Mouse (Mus musculus) olfactory bulb, adult 2 months (tissue): ENCODE measurements around the gene Mgat4e.

Source experiments
- CTCF ChIP-seq: fragments of 200-500 bp; IDR thresholded peaks from 2 replicates; pipeline ENCODE4 v1.5.1; 2012; ENCODE audit warnings: low read depth, mild to moderate bottlenecking, low read length, moderate library complexity; ENCODE audit not compliant: insufficient read depth
- POLR2A ChIP-seq: fragments of 200-500 bp; IDR thresholded peaks from 2 replicates; pipeline ENCODE4 v1.6.1; 2012; ENCODE audit warnings: mild to moderate bottlenecking, low read depth, low read length, moderate library complexity; ENCODE audit not compliant: insufficient read depth

DNA sequence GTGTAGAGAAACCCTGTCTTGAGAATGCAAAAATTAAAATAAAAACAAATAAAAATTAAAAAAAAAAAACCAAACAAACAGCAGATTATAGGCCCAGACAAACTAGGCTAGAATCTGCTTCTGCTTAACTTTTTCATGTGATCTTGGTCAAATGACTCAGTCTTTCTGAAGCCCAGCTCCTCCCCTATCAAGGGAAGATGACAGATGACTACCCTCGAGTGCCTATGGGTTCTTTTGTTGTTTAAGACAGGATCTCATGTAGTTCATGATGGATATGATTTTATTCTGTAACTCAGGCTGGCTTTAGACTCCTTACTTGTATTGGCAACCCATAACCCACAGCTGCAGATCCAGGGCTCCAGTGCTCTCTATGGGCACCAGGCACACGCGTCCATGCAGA is 2.4 kb upstream of the Mgat4e start:
- no peak for TF ChIP-seq POLR2A
- TF ChIP-seq CTCF = no peak
